Mouse (Mus musculus): ENCODE measurements at regions not wholly inside any gene's neighbourhood (a gene's known extent, or its start where the extent isn't known, plus 50 kb on each side); places are given as distances from the start of the nearest gene placed in this dataset.

DNA sequence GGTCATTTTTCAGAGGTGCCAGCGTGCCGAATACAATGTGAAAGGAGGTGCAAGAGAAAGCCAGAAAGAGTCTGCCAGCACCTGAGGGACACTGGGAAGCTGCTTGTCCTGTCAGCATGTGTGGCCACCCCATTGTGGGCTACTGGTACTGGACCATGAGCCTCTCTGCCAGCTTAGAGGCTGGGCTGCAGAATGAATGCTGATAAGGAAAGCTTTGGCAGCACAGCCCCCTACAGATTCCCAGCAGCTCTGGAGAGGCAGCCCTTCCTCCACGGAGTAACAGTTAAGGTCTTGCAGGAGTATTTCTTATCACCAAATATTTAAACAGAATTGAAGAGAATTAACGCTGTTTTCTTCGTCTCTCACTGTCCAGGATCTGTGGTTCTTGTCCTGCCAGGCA lies 199.5 kb downstream of the Gadd45g start:
- no peak for DNase-seq (ENCODE audit: low spot score in 2 of 2)

DNA sequence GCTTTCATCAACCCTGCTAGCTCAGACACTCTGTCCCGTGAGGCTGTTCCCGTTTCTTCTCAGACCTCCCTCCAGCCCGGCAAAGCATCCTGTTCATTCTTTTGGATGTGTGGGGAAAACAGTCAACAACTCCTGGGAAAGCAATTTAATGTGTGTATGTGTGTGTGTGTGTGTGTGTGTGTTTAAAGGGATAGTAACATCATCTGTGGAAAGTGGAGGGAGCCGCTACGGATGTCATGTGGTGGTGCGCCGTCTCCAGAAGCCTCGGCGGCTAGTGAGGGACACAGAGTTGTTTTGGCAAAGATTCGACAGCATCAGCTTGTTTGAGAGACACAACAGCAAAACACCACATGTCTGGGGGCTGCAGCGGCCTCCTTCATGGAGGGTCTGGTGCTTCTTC lies 200.2 kb downstream of the Gadd45g start:
- DNase-seq (ENCODE audit: low spot score in 2 of 2): no peak

- DNase-seq (ENCODE audit: low spot score in 2 of 2): no peak
Measured at GRCm38 (mm10) chr13:52047937-52048336, 201.5 kb downstream of the Gadd45g start.

DNA sequence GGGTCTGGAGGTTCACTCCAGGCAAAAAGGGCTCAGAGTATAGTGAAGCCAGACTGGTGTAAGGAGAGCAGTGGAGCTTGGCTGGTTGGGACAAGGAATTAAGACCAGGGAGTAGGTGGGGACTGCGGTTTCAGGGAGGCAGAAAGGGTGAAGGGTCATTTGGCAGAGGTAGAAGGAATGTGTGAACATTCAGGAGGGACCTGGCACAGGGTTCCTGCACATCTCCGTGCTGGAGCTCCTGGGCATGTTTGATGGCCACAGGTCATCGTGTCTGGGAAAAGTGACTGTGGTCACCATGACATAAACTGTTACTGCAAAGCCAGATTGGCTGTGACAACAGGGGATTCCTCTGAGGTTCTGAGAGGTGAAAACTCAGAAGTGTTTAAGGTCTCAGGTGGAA lies 202.3 kb downstream of the Gadd45g start:
- DNase-seq (ENCODE audit: low spot score in 2 of 2): no peak

DNA sequence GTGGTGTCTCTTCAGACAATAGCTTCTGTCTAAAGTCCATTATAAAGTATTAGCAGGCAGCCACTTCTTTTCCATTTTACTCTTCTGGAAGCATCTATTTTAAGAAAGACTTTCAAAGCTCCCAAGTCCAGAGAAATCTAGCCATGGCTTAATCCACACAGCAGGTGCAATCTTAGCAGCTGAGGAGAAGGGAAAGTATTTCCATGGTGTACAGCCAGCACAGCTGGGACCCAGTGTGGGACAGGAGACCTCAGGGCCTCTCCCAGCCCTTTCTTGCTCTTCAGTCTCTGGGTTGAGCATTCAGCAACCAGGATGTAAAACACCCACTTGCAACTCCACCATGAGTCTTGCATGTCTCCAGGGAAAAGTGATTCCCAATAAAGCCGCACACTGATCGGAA lies 202.8 kb downstream of the Gadd45g start:
- no peak for DNase-seq (ENCODE audit: low spot score in 2 of 2)

DNA sequence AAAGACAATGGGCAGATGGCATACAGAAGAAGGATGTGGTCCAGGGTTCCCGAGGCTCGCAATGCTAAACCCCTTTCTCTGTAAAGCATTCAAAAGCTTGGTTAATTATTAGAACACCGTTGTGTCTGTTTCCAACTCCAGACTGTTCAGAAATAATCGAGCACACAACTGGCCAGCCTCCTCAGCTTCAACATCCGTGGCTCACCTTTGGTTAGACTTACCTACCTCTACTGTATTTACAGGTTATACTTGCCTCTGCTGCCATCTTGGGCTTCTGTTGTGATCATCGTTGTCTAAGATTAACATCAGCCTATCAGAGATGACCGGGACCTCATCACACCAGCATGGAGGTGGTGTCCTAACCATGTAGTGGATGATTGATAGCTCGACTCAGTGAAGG lies 209.3 kb downstream of the Gadd45g start:
- DNase-seq (ENCODE audit: low spot score in 2 of 2): no peak

- no peak for DNase-seq (ENCODE audit: low spot score in 2 of 2)
Measured at GRCm38 (mm10) chr13:52057456-52057855, 211.0 kb downstream of the Gadd45g start.

DNA sequence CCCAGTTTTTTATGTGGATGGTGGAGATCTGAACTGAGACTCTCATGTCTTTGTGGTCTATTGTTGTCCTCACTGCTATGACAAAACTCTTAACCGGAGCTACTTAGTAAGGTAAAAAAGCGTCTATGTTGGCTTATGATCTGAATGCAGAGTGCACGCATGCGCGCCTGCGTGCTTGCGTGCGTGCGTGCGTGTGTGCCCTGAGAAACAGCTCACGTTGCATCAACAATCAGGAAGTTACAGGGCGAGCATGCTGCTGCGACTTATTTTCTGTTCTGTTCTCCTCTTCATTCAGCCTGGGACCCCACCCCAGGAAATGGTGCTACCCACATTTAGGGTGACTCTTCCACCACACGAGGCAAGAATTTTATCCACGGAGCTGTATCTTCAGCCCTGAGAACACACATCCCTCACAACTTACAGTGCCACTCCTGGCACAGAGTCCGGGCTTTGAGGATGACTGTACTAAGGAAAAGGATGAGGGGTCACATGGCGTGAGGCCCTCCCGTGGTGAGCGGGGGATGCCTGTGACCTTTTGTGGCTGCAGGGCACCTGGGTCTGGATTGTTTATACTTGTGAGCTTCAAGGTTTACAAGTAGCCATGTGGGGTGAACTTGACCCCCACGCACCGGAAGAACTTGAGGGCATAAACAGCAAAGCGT lies 213.4 kb downstream of the Gadd45g start:
- DNase-seq (ENCODE audit: low spot score in 2 of 2): no peak

GRCm38 (mm10) chr13:52060418-52060870 lies 214.0 kb downstream of the Gadd45g start:
- no peak for DNase-seq (ENCODE audit: low spot score in 2 of 2)

DNA sequence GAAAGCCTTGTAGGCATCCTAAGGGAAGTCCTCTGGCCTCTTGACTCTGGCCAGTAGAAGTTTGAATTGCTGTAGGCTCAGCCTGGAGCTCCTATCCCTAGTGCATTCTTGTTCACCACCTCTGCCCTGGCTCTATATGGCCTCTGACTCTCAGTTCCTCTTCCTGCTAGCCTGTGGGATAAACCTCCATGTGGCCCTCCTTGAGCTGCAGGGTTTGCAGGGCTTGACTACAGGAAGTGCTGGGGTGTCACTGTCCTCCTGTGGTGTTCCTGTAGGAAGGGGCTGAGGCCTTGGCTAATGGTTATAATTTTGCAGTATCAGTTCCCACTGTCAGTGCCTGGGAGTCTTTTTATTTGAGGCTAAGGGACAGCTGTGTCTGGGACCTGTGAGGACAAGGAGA lies 215.0 kb downstream of the Gadd45g start:
- DNase-seq (ENCODE audit: low spot score in 2 of 2): no peak

- DNase-seq (ENCODE audit: low spot score in 2 of 2): no peak
Measured at GRCm38 (mm10) chr13:52061881-52062280, 215.4 kb downstream of the Gadd45g start.

GRCm38 (mm10) chr13:52062576-52062975 lies 216.1 kb downstream of the Gadd45g start:
- DNase-seq (ENCODE audit: low spot score in 2 of 2): no peak

DNA sequence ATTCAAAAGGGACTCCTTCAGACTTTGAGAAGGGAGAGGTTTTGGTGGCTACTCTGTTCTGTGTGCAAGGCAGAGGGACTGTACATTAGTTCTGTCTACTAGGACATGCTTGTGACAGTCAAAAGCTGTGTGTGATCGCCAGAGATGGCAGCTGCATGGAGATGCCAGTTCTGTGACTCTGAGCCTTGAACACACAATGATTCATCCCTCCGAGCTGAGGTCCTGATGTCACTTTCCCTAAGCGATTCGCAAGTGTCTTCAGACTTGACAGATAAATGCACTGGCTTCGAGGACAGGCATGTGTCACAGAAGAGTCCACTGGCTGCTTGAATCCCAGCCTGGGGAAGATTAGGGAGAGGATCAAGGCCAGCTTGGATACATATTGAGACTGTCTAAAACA lies 218.8 kb downstream of the Gadd45g start:
- DNase-seq (ENCODE audit: low spot score in 2 of 2): no peak

DNA sequence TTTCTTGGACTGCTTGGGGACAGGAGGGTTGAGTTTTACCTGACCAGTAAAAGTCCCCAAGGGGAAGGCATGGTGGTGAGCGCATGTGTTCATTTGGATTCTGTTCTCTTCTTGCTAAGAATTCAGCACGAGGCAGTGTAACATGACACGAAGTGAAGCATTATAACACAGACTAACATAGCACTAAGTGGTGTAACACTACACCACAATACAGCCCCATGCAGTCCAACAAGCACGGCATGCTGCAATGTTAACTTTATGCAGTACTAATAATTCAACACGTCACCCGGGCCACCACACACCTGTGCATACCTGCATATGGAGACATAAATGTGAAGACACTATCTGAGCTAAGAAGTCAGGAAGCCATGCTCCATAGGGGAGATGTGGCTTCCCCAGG lies 219.2 kb downstream of the Gadd45g start:
- no peak for DNase-seq (ENCODE audit: low spot score in 2 of 2)

DNA sequence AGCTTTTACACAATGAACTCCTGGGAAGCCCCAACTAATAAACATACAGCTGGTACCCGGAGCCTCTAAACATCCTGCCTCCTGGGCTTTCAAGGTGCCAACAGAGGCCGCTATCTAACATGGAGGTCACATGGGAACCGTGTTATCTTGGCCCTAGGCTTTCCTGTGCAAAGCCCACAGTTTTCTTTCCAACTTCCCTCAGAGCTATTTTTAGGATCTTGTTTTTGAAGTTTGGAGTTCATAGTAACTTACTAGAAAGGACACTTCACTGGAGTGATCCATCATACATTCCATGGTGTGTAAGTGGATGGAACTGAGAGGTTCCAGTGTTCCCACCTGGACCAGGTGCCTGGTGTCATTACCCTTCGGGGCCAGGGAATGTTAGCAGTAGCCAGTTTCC lies 220.6 kb downstream of the Gadd45g start:
- DNase-seq (ENCODE audit: low spot score in 2 of 2): no peak

DNA sequence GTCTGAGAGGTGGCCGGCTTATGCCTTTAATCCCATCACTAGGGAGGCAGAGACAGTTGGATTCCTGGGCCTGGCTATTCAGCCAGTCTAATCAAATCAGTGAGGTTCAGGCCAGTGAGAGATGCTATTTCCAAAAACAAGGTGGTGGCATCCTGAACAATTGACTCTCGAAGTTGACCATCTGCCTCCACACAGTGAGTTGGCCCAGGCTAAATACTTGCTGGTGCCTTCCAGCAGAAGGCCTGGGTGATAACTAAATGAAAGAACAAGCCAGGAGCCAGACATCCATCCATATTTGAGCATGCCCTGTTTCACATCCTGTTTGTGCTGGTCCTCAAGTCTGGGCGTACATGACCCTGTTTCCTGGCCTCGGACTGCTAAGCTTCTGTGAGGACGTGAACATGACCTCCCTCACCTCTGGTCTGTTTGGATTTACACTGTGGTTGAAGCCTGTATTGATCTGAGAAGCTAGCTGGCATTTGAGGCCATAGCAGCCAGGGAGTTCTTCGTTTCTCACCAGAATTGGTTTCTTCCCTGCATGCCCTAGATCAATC lies 222.5 kb downstream of the Gadd45g start:
- DNase-seq (ENCODE audit: low spot score in 2 of 2): no peak

DNA sequence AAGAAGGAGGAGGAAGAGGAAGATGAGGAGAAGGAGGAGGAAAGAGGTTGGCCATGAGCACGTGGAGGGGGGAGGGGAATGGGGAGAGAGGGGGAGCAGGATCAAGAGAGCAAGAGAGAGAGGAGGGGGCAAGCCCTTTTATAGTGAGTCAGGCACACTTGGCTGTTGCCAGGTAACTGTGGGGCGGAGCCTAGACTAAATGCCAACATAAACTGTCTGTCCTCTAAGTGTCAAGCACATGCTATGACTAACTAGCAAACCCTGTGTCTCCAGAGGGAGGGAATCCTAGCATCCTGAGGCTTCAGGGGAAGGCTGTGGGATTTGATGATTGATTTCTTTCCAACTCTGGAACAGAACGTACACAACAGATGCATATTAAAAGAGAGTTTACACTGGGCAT lies 223.2 kb downstream of the Gadd45g start:
- DNase-seq (ENCODE audit: low spot score in 2 of 2): no peak

GRCm38 (mm10) chr13:52070731-52071663 lies 224.5 kb downstream of the Gadd45g start:
- DNase-seq (ENCODE audit: low spot score in 2 of 2): no peak

DNA sequence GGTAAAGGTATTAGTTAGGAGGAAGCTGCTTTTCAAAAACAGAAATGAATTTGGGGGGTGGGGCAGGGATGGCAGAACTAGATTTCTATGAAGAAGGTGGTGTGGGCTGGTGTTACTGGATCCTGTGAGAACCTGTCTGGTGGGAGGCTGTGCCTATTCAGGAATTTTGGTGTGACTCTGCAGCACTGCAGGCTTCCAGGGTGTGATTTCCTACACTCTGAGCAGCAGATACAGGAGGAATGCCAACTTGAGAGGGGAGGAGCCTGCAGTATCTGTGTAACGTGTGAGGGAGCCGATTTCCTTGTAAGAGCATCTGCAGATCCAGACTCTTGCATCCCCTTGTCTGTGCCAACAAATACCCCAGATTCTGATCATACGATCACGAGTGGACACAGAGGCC lies 231.1 kb downstream of the Gadd45g start:
- no peak for DNase-seq (ENCODE audit: low spot score in 2 of 2)

DNA sequence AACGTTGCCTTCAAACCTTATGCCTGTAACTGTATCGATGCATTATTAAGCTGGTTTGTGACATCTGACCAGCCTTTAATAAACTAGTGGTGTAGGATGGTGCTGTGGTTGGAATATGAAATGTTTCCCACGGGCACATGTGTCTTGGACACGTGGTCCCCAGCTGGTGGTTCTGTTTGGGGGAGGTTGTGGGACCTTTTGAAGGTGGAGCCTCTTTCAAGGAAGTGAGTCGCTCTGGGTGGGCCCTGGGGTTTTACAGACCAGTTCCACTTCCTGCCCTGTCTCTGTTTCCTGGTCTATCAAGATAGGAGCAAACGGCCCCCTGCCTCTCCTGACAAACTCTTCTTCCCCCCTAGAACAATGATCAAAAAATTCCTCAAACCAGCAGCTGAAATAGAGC lies 232.1 kb downstream of the Gadd45g start:
- DNase-seq (ENCODE audit: low spot score in 2 of 2): no peak

GRCm38 (mm10) chr13:52079678-52080246 lies 233.3 kb downstream of the Gadd45g start:
- DNase-seq (ENCODE audit: low spot score in 2 of 2): peak; percentile 43 to 57

Data from gastrocnemius, adult 8-10 months (tissue).